Mouse (Mus musculus): Measurements from ENCODE around the gene Skp1a. TPM values are rescaled to one million over a fixed set of nuclear protein-coding genes. Genes with fewer than 3 reads are reported as not detected.
A peak's percentile ranks its signal among the peaks of the same experiment; 100 is the strongest.

Skp1a gene
- polyA plus RNA-seq, 1 experiment from 2014 or later, result 624 TPM

GRCm38 (mm10) chr11:52268104-52268835, 36.5 kb downstream of the Skp1a start:
- Histone ChIP-seq H3K9ac (ENCODE audit: low read depth, low read length) (no peak overlapping the region), H3K4me1 (replicated peaks; ENCODE audit: control insufficient read depth, insufficient read depth, low read length) (peaks cover 10% of the 10 kb centered on the region; the same call in 1 of the 2 replicates), H3K36me3 (ENCODE audit: control insufficient read depth, insufficient read depth) (no peaks in the 10 kb centered on the region; the same call in 1 of the 2 replicates), H3K4me3 (ENCODE audit: low read depth, low read length) (no peak overlapping the region), H3K9me3 (ENCODE audit: control insufficient read depth) (no peaks in the 10 kb centered on the region), H3K4me2 (replicated peaks; ENCODE audit: low read depth) (no peak overlapping the region), H3K27ac (ENCODE audit: low read depth, low read length) (0 out of 2 replicates have a peak overlapping the region, but pooled peaks have one; percentile 28), H3K27me3 (replicated peaks; ENCODE audit: control insufficient read depth, insufficient read depth, low read length) (no peaks in the 10 kb centered on the region)
- WGBS, result 37% methylated on average over 7 of the region's 7 CpGs
- no peak for TF ChIP-seq CTCF (IDR thresholded peaks at IDR 0.05; ENCODE audit: low read depth)
- peak; percentile 74 for ATAC-seq

- Histone ChIP-seq H3K4me3 (ENCODE audit: low read depth, low read length) (no peak overlapping the region), H3K36me3 (ENCODE audit: control insufficient read depth, insufficient read depth) (no peaks in the 10 kb centered on the region; the same call in 1 of the 2 replicates), H3K4me2 (replicated peaks; ENCODE audit: low read depth) (no peak overlapping the region), H3K27ac (ENCODE audit: low read depth, low read length) (no peak overlapping the region), H3K9ac (ENCODE audit: low read depth, low read length) (no peak overlapping the region), H3K9me3 (ENCODE audit: control insufficient read depth) (no peaks in the 10 kb centered on the region), H3K4me1 (replicated peaks; ENCODE audit: control insufficient read depth, insufficient read depth, low read length) (peaks cover 10% of the 10 kb centered on the region; the same call in 1 of the 2 replicates), H3K27me3 (replicated peaks; ENCODE audit: control insufficient read depth, insufficient read depth, low read length) (no peaks in the 10 kb centered on the region)
- WGBS, result 90% methylated on average over 6 of the region's 6 CpGs
- ATAC-seq, result no peak
- no peak for TF ChIP-seq CTCF (IDR thresholded peaks at IDR 0.05; ENCODE audit: low read depth)
Measured at GRCm38 (mm10) chr11:52269841-52270240, 38.0 kb downstream of the Skp1a start.

- ATAC-seq, result no peak
- no peak overlapping the region for H3K4me3 ChIP-seq (ENCODE audit: low read depth, low read length)
- H3K4me1 ChIP-seq (replicated peaks; ENCODE audit: control insufficient read depth, insufficient read depth, low read length), result peaks cover 10% of the 10 kb centered on the region; the same call in 1 of the 2 replicates
- no peaks in the 10 kb centered on the region; the same call in 1 of the 2 replicates for H3K36me3 ChIP-seq (ENCODE audit: control insufficient read depth, insufficient read depth)
- WGBS, result 86% methylated on average over 8 of the region's 8 CpGs
- no peak overlapping the region for H3K27ac ChIP-seq (ENCODE audit: low read depth, low read length)
- H3K9ac ChIP-seq (ENCODE audit: low read depth, low read length), result no peak overlapping the region
- no peaks in the 10 kb centered on the region for H3K9me3 ChIP-seq (ENCODE audit: control insufficient read depth)
- H3K27me3 ChIP-seq (replicated peaks; ENCODE audit: control insufficient read depth, insufficient read depth, low read length), result no peaks in the 10 kb centered on the region
- TF ChIP-seq CTCF (IDR thresholded peaks at IDR 0.05; ENCODE audit: low read depth), result no peak
- no peak overlapping the region for H3K4me2 ChIP-seq (replicated peaks; ENCODE audit: low read depth)
Measured at GRCm38 (mm10) chr11:52271765-52272495, 40.1 kb downstream of the Skp1a start.

DNA sequence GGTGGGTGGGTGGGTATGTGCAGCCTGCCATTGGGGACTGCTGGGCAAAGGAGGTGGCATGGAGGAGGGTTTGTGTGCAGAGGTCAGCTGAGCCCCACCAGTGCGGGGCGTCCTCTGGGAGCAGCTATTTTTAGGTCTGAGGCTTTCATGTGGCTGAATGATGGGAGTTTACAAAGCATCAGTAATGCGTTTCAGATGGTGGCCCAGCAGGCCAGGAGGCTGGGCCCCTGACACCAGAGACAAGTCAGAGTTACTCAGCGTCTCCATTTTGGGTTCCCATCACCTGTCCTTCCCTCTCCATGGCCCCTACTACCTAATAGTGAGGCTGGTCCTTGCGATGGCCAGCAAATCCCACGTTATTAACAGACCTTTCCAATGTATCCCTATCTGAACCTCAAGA, 40.8 kb downstream of the Skp1a start:
- 75% methylated on average over 6 of the region's 6 CpGs for WGBS
- Histone ChIP-seq H3K4me3 (ENCODE audit: low read depth, low read length) (no peak overlapping the region), H3K9ac (ENCODE audit: low read depth, low read length) (no peak overlapping the region), H3K36me3 (ENCODE audit: control insufficient read depth, insufficient read depth) (no peaks in the 10 kb centered on the region; the same call in 1 of the 2 replicates), H3K27me3 (replicated peaks; ENCODE audit: control insufficient read depth, insufficient read depth, low read length) (no peaks in the 10 kb centered on the region), H3K4me2 (replicated peaks; ENCODE audit: low read depth) (no peak overlapping the region), H3K4me1 (replicated peaks; ENCODE audit: control insufficient read depth, insufficient read depth, low read length) (peaks cover 10% of the 10 kb centered on the region; the same call in 1 of the 2 replicates), H3K9me3 (ENCODE audit: control insufficient read depth) (no peaks in the 10 kb centered on the region), H3K27ac (ENCODE audit: low read depth, low read length) (no peak overlapping the region)
- TF ChIP-seq CTCF (IDR thresholded peaks at IDR 0.05; ENCODE audit: low read depth), result no peak
- ATAC-seq, result no peak

GRCm38 (mm10) chr11:52273183-52273941, 41.6 kb downstream of the Skp1a start:
- no peak overlapping the region for H3K9ac ChIP-seq (ENCODE audit: low read depth, low read length)
- H3K4me1 ChIP-seq (replicated peaks; ENCODE audit: control insufficient read depth, insufficient read depth, low read length), result peaks cover 3% of the 10 kb centered on the region; the same call in 1 of the 2 replicates
- H3K9me3 ChIP-seq (ENCODE audit: control insufficient read depth), result no peaks in the 10 kb centered on the region
- WGBS, result 66% methylated on average over 11 of the region's 11 CpGs
- TF ChIP-seq CTCF (IDR thresholded peaks at IDR 0.05; ENCODE audit: low read depth), result no peak
- no peak overlapping the region for H3K4me3 ChIP-seq (ENCODE audit: low read depth, low read length)
- H3K27me3 ChIP-seq (replicated peaks; ENCODE audit: control insufficient read depth, insufficient read depth, low read length), result no peaks in the 10 kb centered on the region
- no peak overlapping the region for H3K4me2 ChIP-seq (replicated peaks; ENCODE audit: low read depth)
- H3K36me3 ChIP-seq (ENCODE audit: control insufficient read depth, insufficient read depth), result no peaks in the 10 kb centered on the region; the same call in 1 of the 2 replicates
- no peak for ATAC-seq
- H3K27ac ChIP-seq (ENCODE audit: low read depth, low read length), result no peak overlapping the region

DNA sequence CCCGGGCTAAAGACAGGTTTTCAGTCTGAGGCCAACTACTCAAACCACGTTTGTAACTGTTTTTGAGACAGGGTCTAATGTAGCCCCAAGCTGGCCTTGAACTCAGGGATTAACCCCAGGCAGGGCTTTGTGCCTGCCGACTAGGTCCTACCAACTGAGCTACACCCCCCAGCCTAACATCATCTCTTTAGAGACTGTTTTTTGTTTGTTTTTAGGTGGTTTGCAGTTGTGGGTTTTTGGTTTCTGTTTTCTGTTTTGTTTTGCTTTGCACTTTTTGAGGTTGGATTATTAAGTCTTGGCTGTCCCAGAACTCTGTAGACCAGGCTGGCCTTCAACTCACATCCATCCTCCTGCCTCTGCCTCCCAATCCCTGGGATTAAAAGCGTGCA, 42.1 kb downstream of the Skp1a start:
- H3K9ac ChIP-seq (ENCODE audit: low read depth, low read length), result no peak overlapping the region
- no peaks in the 10 kb centered on the region for H3K9me3 ChIP-seq (ENCODE audit: control insufficient read depth)
- no peaks in the 10 kb centered on the region for H3K4me1 ChIP-seq (replicated peaks; ENCODE audit: control insufficient read depth, insufficient read depth, low read length)
- no peak for ATAC-seq
- H3K27me3 ChIP-seq (replicated peaks; ENCODE audit: control insufficient read depth, insufficient read depth, low read length), result no peaks in the 10 kb centered on the region
- 79% methylated on average over 4 of the region's 4 CpGs for WGBS
- H3K4me3 ChIP-seq (ENCODE audit: low read depth, low read length), result no peak overlapping the region
- no peak overlapping the region for H3K27ac ChIP-seq (ENCODE audit: low read depth, low read length)
- no peak overlapping the region for H3K4me2 ChIP-seq (replicated peaks; ENCODE audit: low read depth)
- no peak for TF ChIP-seq CTCF (IDR thresholded peaks at IDR 0.05; ENCODE audit: low read depth)
- H3K36me3 ChIP-seq (ENCODE audit: control insufficient read depth, insufficient read depth), result no peaks in the 10 kb centered on the region; the same call in 1 of the 2 replicates

Data from intestine, postnatal 0 days (tissue).